Mouse (Mus musculus): ENCODE measurements around the gene 6330409D20Rik.

The 6330409D20Rik gene

GRCm38 (mm10) chr2:32722046-32722445 lies 18.8 kb downstream of the 6330409D20Rik start:
- no peak for DNase-seq

GRCm38 (mm10) chr2:32720681-32721229 lies 20.1 kb downstream of the 6330409D20Rik start, which contains the start of gene Sh2d3c:
Gene Sh2d3c (plus strand): TSS chr2:32721055.
- no peak for DNase-seq

- no peak for DNase-seq
Measured at GRCm38 (mm10) chr2:32720053-32720452, 20.8 kb downstream of the 6330409D20Rik start.

- DNase-seq, result no peak
Measured at GRCm38 (mm10) chr2:32718761-32719160, 22.1 kb downstream of the 6330409D20Rik start.

GRCm38 (mm10) chr2:32714987-32715425 lies 25.8 kb downstream of the 6330409D20Rik start:
- no peak for DNase-seq

GRCm38 (mm10) chr2:32714117-32714986 lies 26.5 kb downstream of the 6330409D20Rik start:
- DNase-seq, result peak; percentile 25 to 38

GRCm38 (mm10) chr2:32712934-32713817 lies 27.6 kb downstream of the 6330409D20Rik start, which contains the start of gene Cdk9:
Gene Cdk9 (minus strand): TSS chr2:32713076.
- DNase-seq, result peak; percentile 92 to 96

GRCm38 (mm10) chr2:32712586-32712933 lies 28.3 kb downstream of the 6330409D20Rik start:
- DNase-seq, result peak; percentile 93 to 98

GRCm38 (mm10) chr2:32712108-32712551 lies 28.7 kb downstream of the 6330409D20Rik start:
- DNase-seq, result peak; percentile 55 to 61

- DNase-seq, result no peak
Measured at GRCm38 (mm10) chr2:32711301-32712056, 29.3 kb downstream of the 6330409D20Rik start.

- DNase-seq, result no peak
Measured at GRCm38 (mm10) chr2:32710425-32710824, 30.4 kb downstream of the 6330409D20Rik start.

- no peak for DNase-seq
Measured at GRCm38 (mm10) chr2:32709521-32710137, 31.2 kb downstream of the 6330409D20Rik start.

- DNase-seq, result peak; percentile 30 to 54
Measured at GRCm38 (mm10) chr2:32708643-32709042, 32.2 kb downstream of the 6330409D20Rik start.

- DNase-seq, result no peak
Measured at GRCm38 (mm10) chr2:32706971-32707370, 33.8 kb downstream of the 6330409D20Rik start.

GRCm38 (mm10) chr2:32705018-32705417 lies 35.8 kb downstream of the 6330409D20Rik start:
- DNase-seq, result no peak

GRCm38 (mm10) chr2:32704021-32704421 lies 36.8 kb downstream of the 6330409D20Rik start, which contains the start of gene Fpgs:
Gene Fpgs (minus strand): TSS chr2:32704145.
- DNase-seq, result no peak

- no peak for DNase-seq
Measured at GRCm38 (mm10) chr2:32703046-32703445, 37.8 kb downstream of the 6330409D20Rik start.

- no peak for DNase-seq
Measured at GRCm38 (mm10) chr2:32700966-32701743, 39.7 kb downstream of the 6330409D20Rik start.

- DNase-seq, result no peak
Measured at GRCm38 (mm10) chr2:32699680-32700079, 41.1 kb downstream of the 6330409D20Rik start.

GRCm38 (mm10) chr2:32694691-32695090 lies 46.1 kb downstream of the 6330409D20Rik start:
- DNase-seq, result no peak
